Mouse (Mus musculus): ENCODE measurements at regions not wholly inside any gene's neighbourhood (a gene's known extent, or its start where the extent isn't known, plus 50 kb on each side); places are given as distances from the start of the nearest gene placed in this dataset.

DNA sequence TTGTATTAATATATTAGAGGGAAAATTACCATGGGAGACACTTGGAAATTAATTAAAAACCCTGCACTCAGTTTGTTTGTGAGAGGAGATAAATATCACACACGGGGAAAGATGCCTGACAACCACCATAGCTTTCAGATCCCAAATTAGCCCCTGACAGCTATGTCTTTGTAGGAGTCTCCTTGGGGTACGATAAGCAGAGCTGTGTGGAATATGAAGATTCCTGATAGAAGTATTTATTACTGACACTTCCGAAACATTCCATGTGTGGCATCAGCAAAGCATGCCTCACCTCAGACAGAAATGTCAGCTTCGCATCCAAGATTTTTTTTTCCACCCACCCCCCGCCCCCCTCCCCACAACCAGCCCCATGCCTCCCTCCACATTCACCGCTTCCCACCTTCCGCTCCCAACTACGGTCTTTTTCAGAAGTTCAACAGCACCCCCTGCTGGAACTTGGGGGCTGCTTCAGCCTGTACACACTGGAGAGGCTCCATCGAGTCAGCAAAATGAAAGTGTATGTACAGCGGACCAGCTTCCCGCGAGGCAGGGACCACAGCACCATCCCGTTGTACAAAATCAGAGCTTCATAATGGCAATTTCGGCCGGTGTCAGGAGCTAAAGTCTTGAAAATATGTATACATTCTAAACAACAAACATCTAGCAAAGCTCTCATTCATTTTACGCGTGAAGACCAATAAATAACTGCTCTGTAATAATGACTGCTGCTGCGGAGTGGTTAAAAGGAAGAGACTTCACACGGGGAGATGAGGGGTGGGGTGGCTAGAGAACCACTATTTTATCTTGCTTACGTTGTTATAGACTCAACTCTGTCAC lies 66.7 kb downstream of the Rwdd3 start:
- peak; percentile 57 for DNase-seq (ENCODE audit: low spot score)

DNA sequence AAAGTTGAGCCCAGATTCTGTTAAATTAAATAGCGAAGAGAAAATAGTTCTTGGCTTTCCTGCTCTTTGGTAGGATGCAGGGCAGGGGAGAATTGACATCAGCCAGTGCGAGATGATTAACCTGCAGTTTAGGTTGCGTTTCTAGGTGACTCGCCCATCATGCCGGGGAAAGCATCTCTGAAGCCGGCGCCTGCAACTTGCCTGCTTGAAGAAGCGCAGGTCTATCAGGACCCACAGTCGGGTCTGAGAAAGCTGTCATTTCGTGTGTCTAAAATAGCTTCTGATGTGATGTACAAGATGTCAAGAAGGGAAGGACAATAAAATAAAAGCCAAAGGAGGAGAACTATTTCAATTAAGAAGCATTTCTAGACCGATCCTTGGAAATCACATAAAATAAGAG lies 68.6 kb downstream of the Rwdd3 start:
- no peak for DNase-seq (ENCODE audit: low spot score)

DNA sequence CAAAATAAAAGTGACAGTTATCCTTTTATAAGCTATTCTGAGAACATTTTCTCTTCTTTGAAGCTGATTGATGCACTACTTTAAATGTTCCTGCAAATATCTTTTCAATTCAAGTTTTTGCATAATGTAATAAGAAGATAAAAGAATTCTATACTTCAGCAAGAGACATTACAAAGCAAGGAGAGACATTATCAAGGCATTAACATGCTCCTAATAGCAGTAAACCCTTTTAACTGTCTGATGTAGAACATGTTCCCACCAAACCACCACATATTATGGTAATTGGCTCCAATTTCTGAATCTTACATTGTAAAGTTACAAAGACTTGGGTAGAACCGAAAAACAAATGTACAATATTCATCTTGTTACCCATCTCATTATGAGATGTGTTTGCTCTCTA lies 69.4 kb downstream of the Rwdd3 start:
- DNase-seq (ENCODE audit: low spot score): no peak

DNA sequence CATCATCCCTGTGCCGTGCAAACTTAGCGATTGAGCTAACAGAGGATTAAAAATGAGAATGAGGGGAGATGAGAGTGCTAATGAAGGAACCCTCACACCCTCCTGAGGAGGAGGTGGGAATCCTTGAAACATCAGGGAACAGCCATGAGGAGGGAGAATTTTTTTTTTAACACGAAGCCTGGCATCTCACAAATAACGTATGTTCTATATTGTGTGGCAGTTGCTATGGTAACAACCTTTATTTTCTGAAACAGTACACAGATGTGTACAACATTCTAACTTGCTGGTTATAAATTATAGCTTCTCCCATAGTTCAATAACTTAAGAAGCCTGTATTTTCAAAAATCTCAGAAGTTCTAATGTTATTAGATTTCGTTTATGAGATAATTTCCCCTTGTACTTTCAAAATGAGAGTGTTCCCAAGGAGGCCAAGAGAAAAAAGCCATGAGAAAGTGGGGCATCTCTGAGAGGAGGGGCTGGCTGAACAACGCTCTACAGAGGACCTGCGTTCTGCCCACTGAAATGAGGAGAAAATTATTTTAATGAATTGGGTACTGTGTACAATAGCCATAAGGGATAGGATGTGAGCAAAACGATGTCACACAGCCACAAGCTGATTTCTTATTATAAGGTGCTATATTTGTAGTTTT lies 71.2 kb downstream of the Rwdd3 start:
- no peak for DNase-seq (ENCODE audit: low spot score)

DNA sequence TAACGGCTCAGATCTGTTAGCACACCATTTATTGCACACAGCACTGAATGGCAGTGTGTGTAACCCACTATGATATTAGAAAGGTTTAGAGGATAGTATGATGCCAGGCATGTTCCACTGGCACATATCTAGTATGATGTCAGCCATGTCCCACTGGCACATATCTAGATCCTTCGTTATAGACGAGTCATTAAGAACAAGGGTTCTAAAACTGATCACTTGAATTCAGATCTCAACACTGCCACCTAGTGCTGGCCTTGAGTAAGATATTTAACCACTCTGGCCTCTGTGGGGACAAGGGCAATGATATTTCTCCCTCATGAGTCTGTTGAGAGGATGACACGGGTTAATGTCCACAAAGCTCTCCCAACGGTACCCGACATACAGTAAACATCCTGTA lies 78.0 kb downstream of the Rwdd3 start:
- peak; percentile 17 for DNase-seq (ENCODE audit: low spot score)

DNA sequence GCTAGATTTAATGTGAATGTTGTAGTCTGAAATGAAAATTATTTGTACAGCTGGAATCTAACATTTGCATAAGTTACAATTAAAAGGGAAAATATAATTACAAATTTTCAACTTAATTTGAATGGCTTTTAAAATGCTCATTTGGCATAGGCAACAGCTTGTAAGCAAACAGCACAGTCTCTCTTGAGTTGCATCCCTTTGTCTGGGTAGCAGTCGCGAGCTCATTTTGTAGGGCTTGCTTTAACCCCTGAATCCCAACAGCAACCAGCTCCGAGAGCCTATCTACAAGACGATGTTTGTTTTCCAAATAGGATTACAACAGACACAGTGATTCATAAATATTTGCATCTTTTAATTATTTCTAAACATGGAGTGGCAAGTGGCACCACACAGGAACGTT lies 82.8 kb downstream of the Rwdd3 start:
- no peak for DNase-seq (ENCODE audit: low spot score)

DNA sequence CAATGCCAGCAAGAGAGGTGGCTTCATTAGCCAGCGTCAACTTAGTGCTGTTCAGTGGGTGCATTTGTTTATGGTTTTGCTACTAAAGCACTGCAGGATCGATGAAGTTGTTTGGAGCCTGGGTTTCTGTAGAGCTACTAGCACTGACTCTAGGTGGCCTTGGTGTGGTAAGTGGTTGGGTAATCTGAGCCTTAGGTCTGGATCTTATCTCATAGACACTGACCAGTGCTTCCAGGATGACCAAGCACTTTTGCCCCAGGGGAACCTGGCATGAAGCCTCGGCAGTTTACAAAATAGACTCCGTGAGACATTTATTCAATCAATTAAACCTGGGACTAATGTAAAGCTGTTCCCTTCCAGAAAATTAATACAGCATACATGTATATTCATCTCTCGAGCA lies 102.8 kb downstream of the Rwdd3 start:
- peak; percentile 4 for DNase-seq (ENCODE audit: low spot score)

DNA sequence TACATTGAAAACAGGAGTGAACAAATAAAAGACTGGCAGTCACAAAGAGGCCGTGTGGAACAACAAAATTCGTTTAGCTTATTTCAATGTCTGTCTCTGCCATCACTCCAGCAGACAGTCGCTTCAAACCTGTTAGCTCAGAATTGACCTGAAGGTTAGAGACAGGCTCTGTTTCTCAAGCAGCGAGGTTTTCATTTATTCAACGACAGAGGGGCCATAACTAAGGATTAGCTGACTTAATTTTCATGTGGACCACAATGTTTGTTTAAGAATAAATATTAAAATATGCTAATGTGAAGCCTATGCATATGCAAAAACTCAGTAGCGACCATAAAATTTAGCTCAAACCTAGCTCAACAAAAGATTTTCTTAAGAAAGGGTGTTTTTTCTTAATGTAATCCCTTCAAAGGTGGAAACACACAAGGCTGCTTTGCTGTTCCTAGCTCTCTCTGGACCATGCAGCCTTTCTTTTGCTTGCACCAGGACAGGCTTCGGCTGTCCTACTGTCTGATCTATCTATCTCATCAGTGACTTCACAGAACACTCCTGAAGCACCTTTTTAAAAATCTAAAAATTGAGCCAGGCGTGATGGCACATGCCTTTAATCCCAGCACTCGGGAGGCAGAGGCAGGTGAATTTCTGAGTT lies 135.5 kb downstream of the Rwdd3 start:
- no peak for DNase-seq (ENCODE audit: low spot score)

DNA sequence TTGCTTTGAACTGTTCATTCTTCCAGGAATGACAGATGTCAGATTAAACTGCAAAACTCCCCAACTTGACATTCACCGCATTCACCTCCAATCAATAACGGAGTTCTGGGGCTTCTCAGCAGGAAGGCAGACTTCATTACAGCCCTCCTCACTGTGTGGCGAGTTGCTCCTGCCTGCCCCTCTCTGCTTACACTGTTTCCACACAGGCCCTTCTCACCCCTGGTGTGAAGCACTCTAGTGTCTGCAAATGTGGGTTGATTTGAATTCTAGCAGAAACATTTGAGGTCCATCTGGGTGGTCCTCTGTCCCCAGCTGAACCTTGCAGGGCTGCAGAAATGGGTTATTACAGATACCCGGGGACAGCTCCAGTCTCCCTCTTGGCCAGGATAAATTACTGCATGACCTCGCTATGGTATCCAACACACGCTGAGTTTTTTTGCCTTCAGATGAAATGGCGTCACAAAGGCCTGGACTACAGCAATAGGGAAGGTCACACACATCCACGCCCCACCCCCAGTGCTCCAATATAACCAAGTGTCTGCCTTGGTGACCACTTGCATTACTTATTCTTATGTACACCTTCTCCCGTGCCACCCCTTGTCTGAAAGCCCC lies 145.8 kb downstream of the Rwdd3 start:
- DNase-seq (ENCODE audit: low spot score): no peak

DNA sequence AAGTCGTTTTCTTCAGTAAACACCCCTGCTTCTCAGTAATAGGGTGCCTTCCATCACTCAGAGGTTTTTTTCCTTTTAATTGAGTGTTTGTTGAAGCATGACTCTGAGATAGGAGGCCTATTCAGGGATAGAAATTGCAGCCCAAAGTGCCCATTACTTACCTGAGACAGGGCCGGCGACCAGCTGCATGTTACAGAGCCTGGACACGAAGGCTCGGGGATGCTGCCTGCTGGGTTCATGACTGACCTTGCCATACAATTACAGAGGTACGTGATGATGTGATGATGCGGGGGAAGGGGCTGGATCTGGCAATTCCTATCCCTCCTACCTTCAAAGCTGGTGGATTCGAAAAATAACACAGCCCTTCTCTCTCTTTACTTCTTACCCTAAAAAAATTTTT lies 146.7 kb downstream of the Rwdd3 start:
- no peak for DNase-seq (ENCODE audit: low spot score)

DNA sequence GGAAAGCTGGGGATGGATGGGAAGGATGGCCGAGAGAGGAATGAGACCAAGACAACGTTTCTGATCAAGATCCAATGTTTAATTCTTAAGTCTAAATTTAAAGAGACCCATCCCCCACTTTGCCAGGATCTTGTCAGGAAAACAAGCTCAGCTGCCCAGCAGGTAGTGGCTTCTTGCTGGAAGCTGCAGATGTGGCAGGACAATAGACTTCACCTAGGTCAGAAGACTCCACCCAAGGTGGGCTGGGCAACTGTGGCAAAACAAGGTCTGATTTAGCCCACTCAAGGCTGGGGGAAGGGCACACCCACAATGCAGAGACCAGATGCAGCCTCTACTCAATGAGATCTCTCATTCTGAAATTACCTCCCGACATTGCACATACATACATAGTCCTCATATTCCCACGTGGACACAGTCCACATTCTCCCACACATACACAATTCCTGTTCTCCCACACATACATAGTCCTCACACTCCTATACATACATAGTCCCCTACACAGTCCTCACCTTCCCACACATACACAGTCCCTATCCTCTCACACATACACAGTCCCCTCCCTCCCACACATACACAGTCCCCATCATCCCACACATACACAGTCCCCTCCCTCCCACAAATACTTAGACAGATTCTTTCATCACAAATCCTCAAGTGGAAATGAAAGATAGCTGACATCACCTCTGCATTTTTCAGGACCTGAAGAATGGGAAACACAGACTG lies 150.2 kb downstream of the Rwdd3 start:
- no peak for DNase-seq (ENCODE audit: low spot score)

DNA sequence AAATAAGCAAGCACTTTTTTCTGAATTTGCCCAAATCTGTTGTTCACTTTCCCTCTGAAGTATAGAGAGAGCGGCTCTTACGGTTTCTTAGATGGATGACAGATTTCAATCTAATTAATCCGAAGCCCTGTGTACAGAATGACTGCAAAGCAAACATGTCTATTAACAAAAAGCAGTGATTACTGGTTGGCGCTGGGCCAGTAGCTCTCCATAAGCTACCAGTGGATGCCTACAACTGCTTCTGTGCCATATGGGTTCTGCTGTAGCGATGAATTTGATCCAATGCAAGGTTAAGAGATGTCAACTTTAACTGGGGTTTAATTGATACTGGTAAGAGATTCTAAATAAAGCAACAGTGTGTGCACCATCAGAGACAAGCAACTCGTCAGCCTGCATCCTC lies 162.3 kb downstream of the Rwdd3 start:
- no peak for DNase-seq (ENCODE audit: low spot score)

DNA sequence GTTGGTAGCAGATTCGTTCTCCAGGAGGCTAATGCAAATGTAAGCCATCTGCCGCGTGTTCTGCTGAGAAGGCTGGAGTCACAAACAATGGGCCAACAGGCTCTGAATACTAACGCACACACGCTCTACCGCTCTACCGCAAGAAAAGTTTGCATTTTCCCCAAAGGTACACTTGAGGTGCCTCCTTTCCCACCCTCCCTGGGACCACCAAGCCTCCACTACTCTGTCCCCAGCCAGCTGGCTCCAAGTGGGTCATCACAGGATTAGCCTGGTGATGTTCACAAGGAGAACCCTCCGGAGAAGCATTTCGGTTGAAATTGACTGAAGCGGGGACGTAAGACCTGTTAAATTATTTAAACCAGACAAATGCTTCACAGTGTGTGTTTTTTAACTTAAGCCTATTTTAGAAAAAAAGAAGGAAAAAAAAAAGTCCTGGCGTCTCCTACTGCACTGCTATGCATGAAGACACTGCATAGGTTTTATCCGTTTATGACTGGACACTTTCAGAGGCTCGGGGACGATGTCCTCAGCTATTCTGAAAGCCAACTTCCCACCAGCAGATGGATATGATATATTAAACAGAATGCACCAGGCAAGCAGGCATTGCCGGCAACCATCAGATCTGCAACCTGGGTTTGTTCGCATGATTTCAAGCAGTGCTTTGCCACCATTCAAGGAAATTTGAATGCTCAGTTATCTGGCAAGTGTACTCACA lies 187.8 kb downstream of the Rwdd3 start:
- no peak for DNase-seq (ENCODE audit: low spot score)

DNA sequence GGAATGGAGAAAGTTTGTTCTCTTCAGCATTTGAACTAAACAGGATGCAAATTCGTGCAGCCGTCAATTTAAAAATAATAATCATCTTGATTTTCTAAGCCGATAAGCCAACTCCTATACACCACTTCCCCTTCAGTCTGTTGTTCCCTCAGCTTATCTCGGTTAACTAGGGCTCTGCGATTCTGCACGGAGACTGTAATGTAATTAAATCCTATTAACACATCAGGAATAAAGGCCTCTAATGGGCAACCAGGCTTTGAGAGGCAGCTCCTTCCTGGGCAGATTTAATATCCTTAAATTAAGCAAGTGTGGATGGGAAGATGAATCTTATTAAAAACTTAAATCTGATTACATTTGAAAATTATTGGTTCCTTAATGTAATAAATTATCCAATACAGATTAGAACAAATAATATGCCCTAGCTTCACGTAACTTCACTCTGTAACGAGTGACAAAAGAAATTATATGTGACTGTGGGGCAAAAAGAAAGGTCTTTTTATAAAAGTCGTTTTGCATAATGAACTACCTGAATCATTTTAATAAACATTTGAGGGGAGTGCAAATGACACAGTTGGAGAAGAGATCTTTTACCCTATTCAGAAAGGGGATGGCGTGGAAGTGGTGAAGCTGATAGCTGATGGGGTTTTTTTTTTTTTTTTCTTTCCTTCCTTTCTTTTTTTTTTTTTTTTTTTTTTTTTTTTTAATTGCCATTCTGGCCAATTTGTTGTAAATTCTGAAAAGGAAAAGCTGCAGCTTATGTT lies 188.5 kb downstream of the Rwdd3 start:
- no peak for DNase-seq (ENCODE audit: low spot score)

DNA sequence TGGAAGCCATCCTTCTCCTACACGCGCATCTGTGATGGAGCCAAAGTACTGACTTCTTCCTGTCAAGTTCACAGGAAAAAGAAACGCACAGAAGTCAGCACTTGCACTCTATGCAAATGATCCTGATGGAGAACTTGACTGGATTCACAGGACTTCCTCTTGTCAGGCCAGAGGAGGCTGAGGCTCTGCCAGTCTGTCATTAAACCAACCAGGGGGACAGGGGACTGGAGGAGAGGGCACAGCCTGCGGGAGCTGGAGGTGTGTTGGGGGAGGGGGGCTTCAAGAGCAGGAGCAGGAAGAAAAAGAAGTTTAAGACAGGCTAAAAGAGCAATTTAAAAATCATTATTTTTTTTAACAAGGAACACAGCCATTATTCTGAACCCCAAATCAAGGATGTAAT lies 189.3 kb downstream of the Rwdd3 start:
- no peak for DNase-seq (ENCODE audit: low spot score)

DNA sequence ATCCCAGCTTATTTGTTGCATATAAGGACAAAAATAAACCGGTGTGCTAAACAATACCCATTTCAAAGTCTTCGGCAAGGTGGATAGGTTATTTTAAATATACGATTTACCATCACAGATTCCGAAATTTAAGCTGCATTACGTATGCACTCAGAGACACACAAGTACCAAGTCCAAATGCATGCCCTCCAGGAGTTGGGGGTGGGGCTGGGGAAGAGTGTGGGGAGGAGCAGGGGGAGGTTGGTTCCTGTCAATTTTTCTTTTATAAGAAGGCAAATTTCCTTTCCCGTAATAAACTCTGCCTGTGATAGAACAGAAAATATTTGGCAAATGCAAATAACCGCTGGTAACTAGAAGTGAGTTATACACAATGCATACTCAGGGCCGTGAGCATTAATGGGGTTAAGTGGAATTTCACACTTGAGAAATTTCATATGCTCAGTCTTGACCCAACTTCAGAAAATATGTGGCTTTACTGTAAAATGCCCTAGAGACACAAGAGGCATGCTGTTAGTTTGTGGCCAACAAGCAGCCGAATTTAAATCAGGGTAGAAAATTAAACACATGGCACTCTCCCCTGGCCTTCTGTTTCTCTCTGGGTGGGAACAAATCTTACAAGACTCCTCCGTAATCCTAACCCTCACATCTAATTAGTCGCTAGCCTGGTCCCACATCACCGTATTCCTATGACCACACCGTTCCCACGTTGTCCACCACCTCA lies 200.6 kb downstream of the Rwdd3 start:
- no peak for DNase-seq (ENCODE audit: low spot score)

DNA sequence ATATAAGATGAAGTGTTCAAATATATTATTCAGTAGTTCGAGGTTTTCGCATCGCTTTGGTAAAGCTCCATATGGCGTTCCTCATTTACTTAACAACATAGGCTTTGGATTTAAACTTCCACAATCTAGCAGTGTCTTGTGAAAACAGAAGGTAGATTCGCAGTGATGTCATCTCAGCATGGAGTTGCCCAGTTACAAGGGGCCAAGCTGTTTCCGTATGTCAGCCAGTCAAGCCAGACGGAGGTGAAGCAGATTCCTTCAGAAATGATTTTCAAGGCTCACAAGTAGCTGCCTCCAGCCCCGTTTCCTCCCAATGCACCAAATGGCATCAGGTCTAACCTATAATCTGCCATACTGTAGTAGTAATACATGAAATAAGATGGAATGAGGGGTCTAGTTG lies 224.6 kb downstream of the Rwdd3 start:
- no peak for DNase-seq (ENCODE audit: low spot score)

DNA sequence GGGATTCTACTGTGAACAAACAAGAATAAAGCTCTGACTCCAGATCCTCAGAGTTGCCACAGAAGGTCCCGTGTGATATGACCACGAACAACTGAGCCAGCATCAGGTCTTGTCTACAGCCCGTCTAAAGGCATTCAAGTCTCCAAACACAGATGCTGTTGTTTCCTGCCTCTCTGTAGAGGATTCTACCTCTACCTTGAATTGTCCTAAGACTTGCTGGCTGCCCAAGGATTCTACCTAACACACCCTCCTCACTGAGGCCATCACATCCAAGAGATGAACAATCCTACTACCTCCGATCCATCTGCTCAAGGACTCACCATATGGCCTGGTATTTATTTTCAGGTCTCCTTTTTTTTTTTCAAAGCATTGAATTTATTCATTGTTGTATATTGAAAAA lies 237.1 kb downstream of the Rwdd3 start:
- DNase-seq (ENCODE audit: low spot score): no peak

DNA sequence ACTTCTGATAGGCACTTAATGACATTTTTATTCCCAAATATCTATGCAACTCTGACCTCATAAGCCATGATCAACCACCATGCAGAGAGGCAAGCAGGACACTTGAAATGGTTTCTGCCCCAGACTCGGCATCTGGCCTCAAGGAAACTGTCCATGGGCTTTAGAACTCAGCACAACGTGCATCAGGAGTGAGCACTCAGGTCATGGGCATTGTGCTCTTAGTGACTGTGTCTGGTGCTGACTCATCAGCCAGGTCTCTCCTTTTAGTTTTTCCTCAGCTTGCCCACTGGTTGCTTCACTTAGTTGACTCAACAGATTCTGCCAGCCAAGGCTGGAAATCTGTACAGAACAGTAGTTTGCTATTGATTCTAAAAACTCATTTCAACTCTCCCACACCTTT lies 251.1 kb downstream of the Rwdd3 start:
- no peak for DNase-seq (ENCODE audit: low spot score)

DNA sequence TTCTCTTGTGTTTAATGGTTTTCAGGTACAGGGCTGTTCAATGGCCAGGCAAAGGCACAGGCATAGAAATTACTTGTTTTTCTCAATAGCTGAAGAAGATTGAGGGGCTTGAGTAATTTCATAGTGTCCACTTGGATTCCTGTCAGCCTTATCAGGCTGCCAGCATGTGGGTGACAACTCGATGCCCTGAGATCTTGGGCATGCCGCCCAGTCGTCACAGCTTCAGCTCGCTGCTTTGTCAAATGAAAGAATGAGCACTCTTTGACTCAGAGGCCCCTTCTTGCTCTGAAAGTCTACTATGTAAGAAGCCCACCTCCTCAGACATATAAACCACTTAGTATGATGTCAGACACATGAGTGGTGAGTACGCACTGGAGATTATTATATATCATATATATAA lies 272.6 kb downstream of the Rwdd3 start:
- DNase-seq (ENCODE audit: low spot score): no peak

Measured in yolk sac, embryonic 10.5 days (tissue).